Mouse (Mus musculus) cerebellum, adult (tissue): ENCODE data around the gene Gm2056.
"Not testable (repeated sequence)": the region's sequence is repeated elsewhere in the genome, so short reads cannot be mapped to it uniquely, and the experiment has no call there.

Experiments used
- ATAC-seq: cut with Nextera tagmentation; 2 replicates; pipeline ENCODE4 v1.9.2; 2017; ENCODE audit warnings: mild to moderate bottlenecking, moderate library complexity, mixed read lengths; ENCODE audit not compliant: insufficient number of reproducible peaks, low FRiP score, low TSS enrichment

Gene Gm2056

DNA sequence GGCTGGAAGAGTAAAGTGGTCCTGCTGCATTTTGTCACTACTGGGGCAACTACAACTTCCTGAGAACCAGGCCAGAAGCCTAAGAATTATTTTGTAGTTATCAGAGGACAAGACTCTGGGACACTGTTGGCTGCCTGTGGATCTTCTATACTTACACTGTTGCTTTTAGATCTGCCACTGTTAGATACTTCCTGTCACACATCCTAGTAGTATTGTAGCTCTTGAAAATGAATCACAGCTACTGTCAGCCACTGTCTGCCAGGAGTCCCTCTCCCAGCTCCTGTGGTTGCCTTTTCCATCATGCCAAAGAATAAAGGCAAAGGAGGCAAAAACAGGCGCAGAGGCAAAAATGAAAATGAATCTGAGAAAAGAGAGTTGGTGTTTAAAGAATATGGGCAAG lies at the start of gene Gm2056:
Gm2056 (plus strand) TSS at position 301 of the 400 bp plus-strand sequence.
- ATAC-seq: not testable (repeated sequence)

GRCm38 (mm10) chr12:87984000-87984399 lies 42.8 kb upstream of the Gm2056 start:
- ATAC-seq: not testable (repeated sequence)

DNA sequence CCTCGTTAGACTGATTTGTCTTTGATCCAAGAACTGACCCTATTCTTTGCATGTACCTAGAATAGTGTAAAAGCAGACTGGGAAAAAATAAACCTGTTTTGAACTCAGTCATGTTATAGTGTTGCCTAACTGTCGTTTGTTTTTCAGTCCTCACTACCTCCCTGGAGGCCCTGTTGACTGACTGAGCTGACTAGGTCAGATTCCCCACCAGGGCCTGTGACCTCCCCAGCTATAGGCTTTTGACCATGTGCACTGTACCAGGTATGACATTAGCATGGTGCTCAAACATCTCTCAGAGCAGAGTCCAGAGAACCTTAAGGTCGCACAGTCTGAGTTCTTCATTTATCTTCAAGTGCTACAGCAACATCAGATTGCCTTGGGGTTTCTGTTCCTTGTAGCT lies 22.7 kb upstream of the Gm2056 start:
- ATAC-seq: not testable (repeated sequence)

DNA sequence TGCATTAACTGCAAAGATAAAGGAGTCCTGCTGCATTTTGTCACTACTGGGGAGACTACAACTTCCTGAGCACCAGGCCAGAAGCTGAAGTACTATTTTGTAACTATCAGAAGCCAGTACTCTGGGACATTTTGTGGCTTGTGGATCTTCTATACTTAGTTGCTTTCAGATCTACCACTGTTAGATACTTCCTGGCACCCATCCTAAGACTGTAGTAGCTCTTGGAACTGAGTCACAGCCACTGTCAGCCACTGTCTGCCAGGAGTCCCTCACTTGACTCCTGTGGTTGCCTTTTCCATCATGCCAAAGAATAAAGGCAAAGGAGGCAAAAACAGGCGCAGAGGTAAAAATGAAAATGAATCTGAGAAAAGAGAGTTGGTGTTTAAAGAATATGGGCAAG lies 15.3 kb upstream of the Gm2056 start, which contains the start of gene Gm2075:
Gm2075 (plus strand) TSS at position 301 of the 400 bp plus-strand sequence.
- ATAC-seq: not testable (repeated sequence)

DNA sequence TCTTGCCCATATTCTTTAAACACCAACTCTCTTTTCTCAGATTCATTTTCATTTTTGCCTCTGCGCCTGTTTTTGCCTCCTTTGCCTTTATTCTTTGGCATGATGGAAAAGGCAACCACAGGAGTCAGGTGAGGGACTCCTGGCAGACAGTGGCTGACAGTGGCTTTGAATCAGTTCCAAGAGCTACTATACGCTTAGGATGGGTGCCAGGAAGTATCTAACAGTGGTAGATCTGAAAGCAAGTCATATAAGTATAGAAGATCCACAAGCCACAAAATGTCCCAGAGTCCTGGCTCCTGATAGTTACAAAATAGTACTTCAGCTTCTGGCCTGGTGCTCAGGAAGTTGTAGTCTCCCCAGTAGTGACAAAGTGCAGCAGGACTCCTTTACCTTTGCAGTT lies 8.1 kb upstream of the Gm2056 start, which contains the start of gene Gm6803:
Gm6803 (minus strand) TSS at position 101 of the 400 bp plus-strand sequence.
- ATAC-seq: not testable (repeated sequence)

- not testable (repeated sequence) for ATAC-seq
These were observed 5.4 kb downstream of the Gm2056 start for GRCm38 (mm10) chr12:88032250-88032649.

DNA sequence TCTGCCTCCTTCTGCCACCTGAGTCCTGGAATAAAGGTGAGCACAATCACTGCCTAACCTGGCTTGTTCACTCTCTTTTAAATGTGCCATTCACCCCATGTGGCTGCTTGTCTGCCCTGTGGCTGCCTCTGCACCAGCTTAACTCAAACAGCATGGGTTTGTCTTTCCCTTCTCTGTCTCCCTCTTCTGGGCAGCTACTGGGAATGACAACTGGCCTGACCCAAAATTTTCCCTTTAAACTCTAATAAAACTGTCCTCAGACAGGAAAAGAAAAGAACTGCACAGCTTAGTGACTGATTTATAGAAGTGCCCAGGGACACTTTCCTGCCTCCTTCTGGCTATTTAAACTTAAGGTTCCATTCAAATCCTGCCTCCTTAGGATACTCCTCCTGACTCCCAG lies 12.3 kb downstream of the Gm2056 start:
- not testable (repeated sequence) for ATAC-seq

GRCm38 (mm10) chr12:88039703-88040102 lies 12.9 kb downstream of the Gm2056 start:
- not testable (repeated sequence) for ATAC-seq

DNA sequence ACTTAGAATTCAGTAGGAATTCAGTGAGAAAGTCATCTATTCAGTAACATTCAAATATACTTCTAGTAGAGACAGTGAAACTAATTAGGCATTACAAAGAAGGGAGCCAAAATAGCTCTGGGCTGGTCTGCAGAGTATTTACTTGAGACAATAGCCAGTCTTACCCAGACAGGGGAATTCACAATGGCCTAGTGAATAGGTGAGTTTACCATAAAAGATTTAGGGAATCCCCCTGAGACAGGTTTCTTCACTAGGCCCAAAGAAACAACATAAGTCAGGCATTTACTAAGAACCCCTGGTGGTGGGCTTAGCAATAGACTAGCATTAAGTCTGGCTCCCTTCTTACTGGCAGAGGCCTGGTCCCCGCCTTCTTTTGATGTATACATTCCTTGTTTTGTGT lies 18.4 kb downstream of the Gm2056 start:
- not testable (repeated sequence) for ATAC-seq
